Mouse (Mus musculus) limb, embryonic 10.5 days (tissue): ENCODE results near the gene Hsf4. TPM values are rescaled to one million over a fixed set of nuclear protein-coding genes. Genes with fewer than 3 reads are reported as not detected.
A peak's percentile ranks its signal among the peaks of the same experiment; 100 is the strongest.
"Not testable (repeated sequence)": the region's sequence is repeated elsewhere in the genome, so short reads cannot be mapped to it uniquely, and the experiment has no call there.

Experiments
- DNase-seq: peaks from one replicate; pipeline ENCODE4 v3.0.0-alpha.2; 2017; ENCODE audit warnings: low spot score
- H3K27ac ChIP-seq: fragments of 300-500 bp; sonication (generic); 2 replicates; pipeline ENCODE4 v1.5.1; 2016; ENCODE audit warnings: mild to moderate bottlenecking
- H3K27me3 ChIP-seq: fragments of 300-500 bp; sonication (generic); 2 replicates; pipeline ENCODE4 v1.6.1; 2016; ENCODE audit warnings: low read depth, mild to moderate bottlenecking; ENCODE audit not compliant: poor library complexity, severe bottlenecking
- H3K36me3 ChIP-seq: fragments of 300-500 bp; sonication (generic); 2 replicates; pipeline ENCODE4 v1.6.1; 2016; ENCODE audit warnings: mild to moderate bottlenecking, moderate library complexity
- H3K4me1 ChIP-seq: fragments of 300-500 bp; sonication (generic); 2 replicates; pipeline ENCODE4 v1.6.1; 2016
- H3K4me3 ChIP-seq: fragments of 300-500 bp; sonication (generic); 2 replicates; pipeline ENCODE4 v1.5.1; 2016; ENCODE audit warnings: mild to moderate bottlenecking, moderate library complexity
- H3K9me3 ChIP-seq: fragments of 300-500 bp; sonication (generic); replicated peaks from 2 replicates; pipeline ENCODE4 v1.6.1; 2016; ENCODE audit warnings: mild to moderate bottlenecking
- WGBS: fragments of 180-500 bp; shearing (Covaris S2); methylation state at CpG from one replicate; pipeline ENCODE4 v1.1.7; 2016; 5-methylcytosine and 5-hydroxymethylcytosine counted together
- polyA plus RNA-seq: library from polyadenylated mRNA; unstranded; fragments of >200 nt; fragmentation: Nextera tagmentation; extraction: Ambion mirVana; gene quantifications from 2 replicates; pipeline ENCODE4 v1.2.1, GENCODE M21; 2016

Hsf4 gene
- 0.10 TPM in 1 of 2 replicates, not detected in the other for polyA plus RNA-seq

DNA sequence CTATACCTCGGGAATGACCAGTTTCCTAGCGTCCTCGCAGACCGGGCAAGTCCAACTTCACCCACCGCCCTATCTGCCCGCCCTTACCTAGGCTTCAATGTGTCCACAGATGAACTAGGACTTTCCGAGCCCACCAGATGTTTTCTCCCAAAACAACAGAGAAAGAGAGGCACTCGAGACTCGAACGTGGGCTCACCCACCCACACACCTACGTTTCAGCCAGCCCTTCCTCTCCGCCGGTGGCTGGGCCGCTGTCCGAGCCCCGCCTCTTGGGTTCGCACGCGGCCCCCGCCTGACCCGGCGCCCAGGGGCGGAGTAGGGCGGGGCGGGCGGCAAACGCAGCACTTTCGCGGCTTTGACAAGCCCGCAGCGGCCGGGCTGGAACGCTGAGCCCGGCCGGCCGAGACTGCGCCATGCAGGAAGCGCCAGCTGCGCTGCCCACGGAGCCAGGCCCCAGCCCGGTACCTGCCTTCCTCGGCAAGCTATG, at the start of gene Hsf4:
Gene Hsf4 (plus strand): TSS at position 341 of the 487 bp plus-strand sequence.
- Histone ChIP-seq H3K36me3 (no peaks in the 10 kb centered on the region), H3K4me3 (peak within 1 kb of the TSS; percentile 62), H3K27me3 (peaks cover 100% of the 10 kb centered on the region), H3K9me3 (0 out of 2 replicates have a peak, but pooled peaks cover 2% of the 10 kb centered on the region), H3K4me1 (peaks cover 50% of the 10 kb centered on the region), H3K27ac (peak within 1 kb of the TSS; percentile 62)
- DNase-seq, result peak; percentile 67
- under 1% methylated on average over 42 of the region's 42 CpGs for WGBS

DNA sequence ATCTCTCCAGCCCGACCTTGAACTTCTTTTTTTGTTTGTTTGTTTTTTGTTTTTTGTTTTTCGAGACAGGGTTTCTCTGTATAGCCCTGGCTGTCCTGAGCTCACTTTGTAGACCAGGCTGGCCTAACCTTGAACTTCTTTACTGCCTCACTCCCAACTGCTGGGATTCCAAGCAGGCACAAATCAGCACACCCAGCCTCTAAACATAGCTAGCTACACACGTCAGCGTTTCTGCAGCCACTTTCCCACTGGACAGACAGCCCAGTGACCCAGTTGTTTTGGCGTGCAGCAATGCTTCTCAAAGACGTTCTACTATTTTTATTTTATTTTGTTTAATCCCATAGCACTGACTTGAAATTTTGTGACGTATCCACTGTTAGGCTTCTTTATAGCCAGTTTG, 45.8 kb upstream of the Hsf4 start:
- Histone ChIP-seq H3K36me3 (no peaks in the 10 kb centered on the region), H3K27ac (no peak overlapping the region; the same call in 1 of the 2 replicates), H3K27me3 (no peaks in the 10 kb centered on the region), H3K4me1 (peaks cover 20% of the 10 kb centered on the region), H3K4me3 (peak overlapping the region; percentile 97; the same call in 1 of the 2 replicates), H3K9me3 (no peaks in the 10 kb centered on the region)
- no peak for DNase-seq
- 83% methylated on average over 7 of the region's 7 CpGs for WGBS

DNA sequence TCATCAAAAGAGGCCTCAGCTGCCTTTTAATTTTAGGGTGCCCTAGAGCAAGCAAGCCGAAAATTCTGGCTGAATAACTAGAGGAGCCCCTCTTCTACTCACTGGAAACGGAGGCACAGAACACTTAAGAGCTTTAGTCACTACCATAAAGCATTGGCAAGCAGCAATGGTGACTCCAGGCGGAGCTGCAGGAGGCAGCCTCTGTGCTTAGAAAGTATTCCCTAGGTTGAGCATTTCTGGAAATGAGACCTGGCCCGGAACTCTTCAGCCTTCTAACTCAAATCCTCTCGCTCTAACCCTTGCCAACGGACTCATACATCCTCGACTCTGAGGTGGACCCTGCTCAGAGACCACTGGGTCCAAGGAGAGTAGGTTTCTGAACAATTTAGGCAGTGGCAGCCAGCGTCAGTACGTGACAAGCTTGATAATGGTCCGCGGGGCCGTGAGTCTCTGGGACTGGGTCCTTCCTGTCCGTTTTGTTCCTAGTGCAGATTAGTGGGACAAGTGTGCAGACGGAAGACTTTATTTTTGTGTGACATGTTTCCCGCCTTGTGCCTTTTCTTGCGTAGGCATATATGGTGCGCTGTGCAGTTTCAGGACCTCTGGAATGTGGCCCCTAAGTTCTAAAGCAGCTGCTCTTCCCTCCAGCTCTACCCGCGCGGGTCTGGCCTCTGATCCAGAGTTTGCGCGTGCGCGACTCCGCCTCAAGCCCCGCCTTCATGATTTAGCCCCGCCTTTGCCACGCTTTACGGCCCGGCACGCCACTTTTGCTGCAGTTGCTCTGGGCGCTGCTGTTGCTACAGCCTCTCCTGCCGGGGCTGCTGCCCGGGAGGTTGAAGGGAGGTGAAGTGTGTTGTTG, 45.0 kb upstream of the Hsf4 start, which contains the start of gene D230025D16Rik:
Gene D230025D16Rik (plus strand): TSS at position 733 of the 859 bp plus-strand sequence.
- H3K4me1 ChIP-seq, result peaks cover 20% of the 10 kb centered on the region
- H3K4me3 ChIP-seq, result peak within 1 kb of the TSS; percentile 97
- peak within 1 kb of the TSS; percentile 87 for H3K27ac ChIP-seq
- H3K9me3 ChIP-seq, result no peaks in the 10 kb centered on the region
- peak; percentile 99 for DNase-seq
- no peaks in the 10 kb centered on the region for H3K36me3 ChIP-seq
- H3K27me3 ChIP-seq, result no peaks in the 10 kb centered on the region
- WGBS, result 3% methylated on average over 34 of the region's 34 CpGs

DNA sequence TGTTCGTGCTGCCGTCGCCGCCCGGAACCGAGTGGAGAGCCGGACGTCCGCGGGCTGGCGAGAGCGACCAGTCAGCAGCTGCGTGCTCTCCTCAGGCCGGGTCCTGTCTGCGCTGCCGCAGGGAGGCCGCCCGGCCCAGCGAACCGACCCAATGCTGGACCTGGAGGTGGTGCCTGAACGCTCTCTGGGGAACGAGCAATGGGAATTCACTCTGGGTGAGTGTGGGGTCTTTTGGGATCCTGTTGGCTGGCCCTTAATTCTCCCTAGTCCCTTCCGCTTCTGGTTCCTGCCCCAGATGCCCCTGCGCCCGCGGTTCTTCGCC, 44.4 kb upstream of the Hsf4 start:
- H3K27me3 ChIP-seq, result no peaks in the 10 kb centered on the region
- H3K36me3 ChIP-seq, result no peaks in the 10 kb centered on the region
- no peaks in the 10 kb centered on the region for H3K9me3 ChIP-seq
- DNase-seq, result no peak
- H3K27ac ChIP-seq, result peak overlapping the region; percentile 87
- H3K4me1 ChIP-seq, result peaks cover 20% of the 10 kb centered on the region
- 0% methylated on average over 27 of the region's 27 CpGs for WGBS
- peak overlapping the region; percentile 97 for H3K4me3 ChIP-seq

DNA sequence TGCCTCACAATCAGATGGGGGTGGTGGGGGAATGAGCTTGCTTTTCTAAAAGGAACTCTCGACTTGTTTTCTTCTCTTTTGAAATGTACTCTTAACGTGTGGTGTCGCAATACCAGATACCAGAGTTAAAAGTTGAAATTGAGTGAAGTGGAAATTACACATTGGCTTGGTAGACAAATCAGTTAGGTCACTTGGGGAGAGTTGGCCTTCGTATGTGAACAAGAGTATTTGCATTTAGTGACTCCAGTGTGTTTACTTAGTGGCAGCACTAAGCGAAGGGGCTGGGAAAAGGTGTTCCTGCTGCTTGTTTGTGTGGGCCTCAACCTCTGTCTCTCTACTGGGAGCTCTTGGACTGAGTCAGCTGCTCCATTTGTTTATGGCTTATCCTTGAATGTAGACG, 43.7 kb upstream of the Hsf4 start:
- 29% methylated on average over 6 of the region's 6 CpGs for WGBS
- no peaks in the 10 kb centered on the region for H3K9me3 ChIP-seq
- DNase-seq, result no peak
- H3K27me3 ChIP-seq, result no peaks in the 10 kb centered on the region
- peaks cover 20% of the 10 kb centered on the region for H3K4me1 ChIP-seq
- peak overlapping the region; percentile 87 for H3K27ac ChIP-seq
- peak overlapping the region; percentile 97 for H3K4me3 ChIP-seq
- 0 out of 2 replicates have a peak, but pooled peaks cover 2% of the 10 kb centered on the region for H3K36me3 ChIP-seq

DNA sequence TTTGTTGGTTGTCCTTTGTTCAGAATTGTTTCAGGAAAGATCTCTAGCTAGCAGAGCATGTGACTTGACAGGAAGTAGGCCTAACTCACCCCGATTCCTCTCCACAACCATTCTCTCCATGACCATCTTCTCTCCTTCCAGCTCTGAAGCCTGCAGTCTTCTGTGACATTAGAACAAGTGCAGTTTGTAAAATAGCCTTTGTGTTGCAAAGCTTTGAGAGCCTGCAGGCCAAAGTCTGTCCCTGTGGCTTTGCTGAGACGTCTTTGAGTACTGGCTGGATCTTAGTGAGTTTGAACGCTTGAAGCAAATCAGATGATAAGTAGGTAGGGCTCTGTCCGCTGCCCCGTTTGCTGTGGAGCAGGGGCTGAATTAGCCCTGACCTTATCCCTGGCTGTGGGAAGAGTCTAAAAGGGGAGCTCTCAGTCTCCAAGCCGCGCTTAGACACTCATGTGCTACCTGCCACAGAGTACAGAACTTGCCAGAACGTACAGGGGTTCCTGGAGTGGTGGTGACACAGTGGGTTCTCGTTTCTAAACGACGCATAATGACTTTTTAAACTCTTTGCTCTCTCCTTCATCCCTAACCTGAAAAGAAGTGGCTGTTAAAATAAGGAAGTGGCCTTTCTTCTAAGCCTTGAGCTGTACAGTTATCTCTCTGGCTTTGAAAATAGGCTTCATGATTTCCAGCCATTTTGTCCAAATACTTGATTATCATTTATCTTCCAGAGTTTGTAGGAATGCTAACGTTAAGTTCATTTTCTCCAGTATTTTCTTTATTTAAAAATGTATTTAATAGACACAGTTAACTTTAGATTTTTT, 37.9 kb upstream of the Hsf4 start:
- H3K27ac ChIP-seq, result no peak overlapping the region
- DNase-seq, result no peak
- H3K36me3 ChIP-seq, result peaks cover 35% of the 10 kb centered on the region
- H3K27me3 ChIP-seq, result no peaks in the 10 kb centered on the region
- 89% methylated on average over 12 of the region's 12 CpGs for WGBS
- H3K9me3 ChIP-seq, result no peaks in the 10 kb centered on the region
- no peak overlapping the region for H3K4me3 ChIP-seq
- H3K4me1 ChIP-seq, result no peaks in the 10 kb centered on the region

DNA sequence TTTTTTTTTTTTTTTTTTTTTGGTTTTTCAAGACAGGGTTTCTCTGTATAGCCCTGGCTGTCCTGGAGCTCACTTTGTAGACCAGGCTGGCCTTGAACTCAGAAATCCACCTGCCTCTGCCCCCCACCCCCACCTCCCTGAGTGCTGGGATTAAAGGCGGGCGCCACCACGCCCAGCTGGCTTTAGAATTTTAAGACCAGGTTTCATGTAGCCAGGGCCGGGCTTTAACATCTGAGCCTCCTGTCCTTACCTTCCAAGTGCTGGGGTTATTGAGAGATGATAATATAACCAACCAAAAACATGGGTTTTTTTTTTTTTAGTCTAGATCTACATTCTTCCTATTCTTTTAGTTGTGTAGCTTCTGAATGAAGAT, 37.3 kb upstream of the Hsf4 start:
- H3K4me3 ChIP-seq, H3K4me1 ChIP-seq, DNase-seq, H3K27me3 ChIP-seq, H3K9me3 ChIP-seq, H3K27ac ChIP-seq: not testable (repeated sequence)
- peaks cover 37% of the 10 kb centered on the region for H3K36me3 ChIP-seq
- 94% methylated on average over 4 of the region's 4 CpGs for WGBS

DNA sequence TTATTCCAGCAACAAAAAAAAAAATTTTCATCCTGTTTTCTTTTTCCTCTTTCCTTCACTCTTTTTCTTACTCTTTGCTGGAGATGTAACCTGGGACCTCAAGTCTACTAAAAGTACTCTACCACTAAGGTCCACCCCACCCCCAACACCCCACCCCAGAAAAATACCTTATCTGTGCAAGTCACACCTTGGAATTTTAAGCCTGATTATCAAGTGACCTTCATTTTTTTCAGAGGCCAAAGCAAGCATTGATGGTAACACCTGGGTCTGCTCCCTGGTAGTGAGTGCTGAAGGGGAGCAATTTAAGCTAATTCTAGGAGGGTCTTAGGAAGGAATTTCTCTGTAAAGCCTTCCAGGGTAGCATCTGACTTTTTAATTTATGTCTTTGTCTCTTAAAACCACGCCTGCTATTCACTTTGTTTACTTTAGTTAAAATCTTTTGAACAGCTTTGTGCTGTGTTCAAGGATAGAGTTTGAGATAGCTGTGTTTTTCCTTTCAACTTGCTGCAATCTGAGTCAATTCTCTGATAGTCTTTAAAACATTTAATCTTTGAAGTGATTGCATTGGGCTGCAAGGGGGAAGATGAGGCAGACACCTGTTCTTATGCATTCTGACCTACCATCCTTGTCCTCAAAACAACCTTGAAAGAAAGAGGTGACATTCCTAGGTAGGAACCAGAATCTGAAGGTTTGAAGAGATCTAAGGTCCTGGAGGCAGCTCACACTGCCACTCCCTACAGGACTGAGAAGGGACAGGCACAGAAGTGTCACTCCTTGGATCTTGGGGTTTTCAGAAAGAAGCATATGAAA, 36.3 kb upstream of the Hsf4 start:
- Histone ChIP-seq H3K9me3 (no peaks in the 10 kb centered on the region), H3K27me3 (no peaks in the 10 kb centered on the region), H3K27ac (no peak overlapping the region), H3K36me3 (peaks cover 39% of the 10 kb centered on the region), H3K4me1 (no peaks in the 10 kb centered on the region), H3K4me3 (no peak overlapping the region)
- 50% methylated on average over 1 of the region's 1 CpGs for WGBS
- no peak for DNase-seq

DNA sequence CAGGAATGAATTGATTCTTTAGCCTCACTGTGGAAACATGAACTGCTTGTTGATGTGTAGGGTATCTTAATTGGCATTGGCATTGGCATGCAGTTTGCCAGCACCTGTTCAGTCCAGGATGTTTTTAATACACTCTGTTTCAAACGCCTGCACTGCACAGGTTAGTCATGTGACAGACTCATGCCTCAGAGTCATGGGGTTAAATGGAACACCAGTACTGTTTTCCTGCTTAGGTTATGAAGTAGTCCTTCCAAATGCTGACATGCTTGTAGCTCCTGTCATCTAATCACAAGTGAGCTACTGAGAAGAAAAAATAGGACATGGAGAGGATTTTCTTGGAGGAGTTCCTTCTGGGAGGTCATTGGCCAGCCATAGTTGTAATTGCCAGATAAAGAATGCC, 34.4 kb upstream of the Hsf4 start:
- Histone ChIP-seq H3K4me1 (no peaks in the 10 kb centered on the region), H3K27ac (no peak overlapping the region), H3K36me3 (peaks cover 58% of the 10 kb centered on the region), H3K27me3 (no peaks in the 10 kb centered on the region), H3K9me3 (no peaks in the 10 kb centered on the region), H3K4me3 (no peak overlapping the region)
- 79% methylated on average over 1 of the region's 1 CpGs for WGBS
- no peak for DNase-seq

DNA sequence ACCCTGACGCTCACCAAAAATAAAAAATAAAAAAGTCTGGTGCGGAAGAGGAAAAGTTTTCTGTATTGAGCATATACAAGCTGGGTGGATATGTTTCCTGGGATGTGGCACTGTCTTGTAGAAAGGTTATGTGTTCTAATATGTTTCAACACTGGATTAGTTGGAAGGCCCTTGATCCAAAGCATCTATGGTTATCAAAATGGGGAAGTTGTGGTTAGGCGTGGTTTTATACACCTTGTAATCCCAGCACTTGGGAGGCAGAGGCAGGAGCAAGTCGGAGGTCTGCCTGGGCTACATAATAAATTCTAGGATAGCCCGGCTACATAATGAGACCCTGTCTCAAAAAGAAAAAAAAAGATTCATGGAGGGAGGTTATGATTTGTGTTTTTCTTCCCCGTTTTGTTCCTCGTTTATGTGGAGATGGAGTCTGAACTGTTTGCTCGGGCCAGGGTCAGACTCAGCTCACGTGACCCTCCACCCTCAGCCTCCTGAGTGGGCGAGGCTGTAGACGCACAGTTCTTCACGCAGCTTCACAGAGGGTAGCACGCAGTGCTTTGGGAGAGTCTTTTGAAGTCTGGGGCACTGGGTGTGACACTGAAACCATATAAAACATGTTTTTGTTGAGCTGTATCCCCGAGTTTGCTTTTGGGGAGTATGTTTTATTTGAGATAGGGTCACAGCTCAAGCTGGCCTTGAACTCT, 32.0 kb upstream of the Hsf4 start:
- no peaks in the 10 kb centered on the region for H3K4me1 ChIP-seq
- no peaks in the 10 kb centered on the region for H3K27me3 ChIP-seq
- H3K27ac ChIP-seq, result no peak overlapping the region
- peaks cover 73% of the 10 kb centered on the region for H3K36me3 ChIP-seq
- no peak overlapping the region for H3K4me3 ChIP-seq
- no peak for DNase-seq
- H3K9me3 ChIP-seq, result no peaks in the 10 kb centered on the region
- 94% methylated on average over 14 of the region's 14 CpGs for WGBS

DNA sequence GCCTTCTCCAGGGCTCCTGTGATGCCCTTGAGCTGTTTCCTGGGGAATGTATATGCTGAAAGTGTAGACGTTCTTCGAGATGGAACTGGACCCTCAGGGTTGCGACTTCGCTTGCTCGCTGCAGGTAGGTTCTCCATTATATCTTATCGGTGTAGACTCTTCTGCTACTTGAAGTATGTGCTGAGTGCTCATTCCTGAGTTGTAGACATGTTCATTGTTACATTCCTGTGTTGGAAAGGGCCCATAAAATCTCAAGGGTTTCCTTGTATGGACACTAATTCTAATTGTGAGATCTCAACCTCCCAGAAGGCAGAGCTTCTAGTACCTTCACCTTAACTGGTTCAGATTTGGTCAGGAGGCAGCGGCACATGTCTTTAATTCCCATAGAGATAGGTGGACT, 28.6 kb upstream of the Hsf4 start:
- H3K27ac ChIP-seq, result no peak overlapping the region
- no peaks in the 10 kb centered on the region for H3K27me3 ChIP-seq
- WGBS, result 98% methylated on average over 7 of the region's 7 CpGs
- no peaks in the 10 kb centered on the region for H3K9me3 ChIP-seq
- H3K4me1 ChIP-seq, result no peaks in the 10 kb centered on the region
- peaks cover 66% of the 10 kb centered on the region for H3K36me3 ChIP-seq
- H3K4me3 ChIP-seq, result no peak overlapping the region
- no peak for DNase-seq

DNA sequence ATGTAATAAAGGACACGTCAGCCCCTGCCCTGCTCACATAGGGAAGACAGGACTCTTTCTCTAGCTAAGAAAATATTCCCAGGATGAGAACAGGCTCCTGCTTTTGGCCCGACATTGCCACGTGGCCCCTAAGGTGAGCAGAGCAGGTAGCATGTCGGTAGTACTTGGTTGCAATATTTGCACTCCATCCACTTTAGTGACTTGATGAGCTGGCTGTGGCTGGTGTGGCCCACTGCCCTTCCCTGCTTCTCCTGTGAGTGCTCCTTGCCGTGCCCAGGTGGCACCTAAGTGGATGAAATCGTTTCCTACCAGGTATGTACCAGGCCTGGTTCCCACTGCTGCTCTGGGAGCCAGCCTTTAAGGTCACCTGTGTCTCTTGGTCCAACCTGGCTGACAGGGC, 17.6 kb upstream of the Hsf4 start:
- Histone ChIP-seq H3K4me3 (no peak overlapping the region), H3K27ac (no peak overlapping the region), H3K36me3 (peaks cover 68% of the 10 kb centered on the region), H3K9me3 (no peaks in the 10 kb centered on the region), H3K27me3 (peaks cover 21% of the 10 kb centered on the region), H3K4me1 (peaks cover 25% of the 10 kb centered on the region)
- 91% methylated on average over 6 of the region's 6 CpGs for WGBS
- no peak for DNase-seq
